Mouse (Mus musculus) adrenal gland, postnatal 25 days (tissue): Measurements from ENCODE around the gene Snf8. TPM values are rescaled to one million over a fixed set of nuclear protein-coding genes. Genes with fewer than 3 reads are reported as not detected.

Source experiments
- DNase-seq: peaks from one replicate; pipeline ENCODE4 v3.0.0; 2021; ENCODE audit warnings: mixed read lengths
- total RNA-seq: library from RNA; stranded (reverse); gene quantifications from 2 replicates; pipeline ENCODE4 v1.2.3, GENCODE M21; 2021

Snf8 gene
- total RNA-seq, 1 experiment from 2014 or later: 85.0 TPM

- no peak for DNase-seq
Measured at GRCm38 (mm10) chr11:96074351-96075176, 39.9 kb downstream of the Snf8 start.

- DNase-seq: peak; percentile 36
Measured at GRCm38 (mm10) chr11:96075177-96075508, 40.5 kb downstream of the Snf8 start.

GRCm38 (mm10) chr11:96075509-96076220 lies 41.0 kb downstream of the Snf8 start, which contains the start of gene Atp5g1:
TSS of gene Atp5g1 (minus strand) at chr11:96075670.
- peak; percentile 91 for DNase-seq

- DNase-seq: no peak
Measured at GRCm38 (mm10) chr11:96076221-96077105, 41.8 kb downstream of the Snf8 start.

- no peak for DNase-seq
Measured at GRCm38 (mm10) chr11:96080736-96081135, 46.1 kb downstream of the Snf8 start.

- DNase-seq: no peak
Measured at GRCm38 (mm10) chr11:96082682-96083081, 48.0 kb downstream of the Snf8 start.

- DNase-seq: no peak
Measured at GRCm38 (mm10) chr11:96087981-96088380, 53.3 kb downstream of the Snf8 start.

- DNase-seq: no peak
Measured at GRCm38 (mm10) chr11:96091073-96091472, 56.4 kb downstream of the Snf8 start.

GRCm38 (mm10) chr11:96092674-96093291 lies 58.1 kb downstream of the Snf8 start:
- no peak for DNase-seq

- DNase-seq: peak; percentile 54
Measured at GRCm38 (mm10) chr11:96093361-96093760, 58.7 kb downstream of the Snf8 start.

Other genes with a start within 250 kb of the Snf8 start
- gene Phospho1, start 210.4 kb upstream of the Snf8 start, total RNA-seq: 133 and 225 TPM in 2 replicates
- 16.2 and 20.1 TPM in 2 replicates for gene Gngt2, start 197.7 kb upstream of the Snf8 start, total RNA-seq
- 15.2 and 16.7 TPM in 2 replicates for gene Abi3, start 192.4 kb upstream of the Snf8 start, total RNA-seq
- not detected in 2 replicates for gene B4galnt2, start 120.0 kb upstream of the Snf8 start, total RNA-seq
- gene Igf2bp1, start 28.9 kb upstream of the Snf8 start, total RNA-seq: 3.9 and 5.1 TPM in 2 replicates
- gene Gip, start 10.3 kb upstream of the Snf8 start, total RNA-seq: not detected in 2 replicates
- gene Ube2z, start 30.5 kb downstream of the Snf8 start, total RNA-seq: 46.2 and 48.4 TPM in 2 replicates
- 260 and 278 TPM in 2 replicates for gene Atp5g1, start 40.8 kb downstream of the Snf8 start, total RNA-seq
- gene Calcoco2, start 77.1 kb downstream of the Snf8 start, total RNA-seq: not detected in 2 replicates
- not detected in 2 replicates for gene Ttll6, start 98.9 kb downstream of the Snf8 start, total RNA-seq
- gene Hoxb13, start 159.4 kb downstream of the Snf8 start, total RNA-seq: not detected in 2 replicates
- 202 and 263 TPM in 2 replicates for gene Hoxb9, start 236.6 kb downstream of the Snf8 start, total RNA-seq
- 84.9 and 94.6 TPM in 2 replicates for gene Hoxb8, start 247.0 kb downstream of the Snf8 start, total RNA-seq